Comparison of ENCODE assay signal across 16 mouse cellular contexts in genomic region chr6:142706688-142707087, GRCm38 (mm10). TPM values are rescaled to one million over a fixed set of nuclear protein-coding genes. Genes with fewer than 3 reads are reported as not detected.
DNase-seq lines count a peak whose midpoint lies in the region; ATAC-seq and TF ChIP-seq lines count a peak whose summit lies in the region.
"Had no signal": no experiment of that assay in that cellular context is flagged by ENCODE, and none has a peak within 500 bp of the region (broad histone marks: within the 10 kb centered on the region; RNA-seq: fewer than 3 reads in every experiment).

No protein-coding gene starts in this region.

- no peaks in the 10 kb centered on the region for H3K36me3 ChIP-seq in kidney, adult 2 months (ENCODE audit: control insufficient read depth, insufficient read depth, low read length)
- H3K36me3 ChIP-seq in thymus, adult 2 months (ENCODE audit: control insufficient read depth, insufficient read depth, low read length), result no peaks in the 10 kb centered on the region
- H3K36me3 ChIP-seq: forebrain, embryonic 12.5 days; liver, embryonic 15.5 days; midbrain, embryonic 12.5 days; neural tube, embryonic 12.5 days had no signal

- DNase-seq in kidney, adult 2 months, result no peak
- DNase-seq in kidney, adult 8-10 months, result no peak
- DNase-seq in thymus, adult 2 months, result peak; percentile 17
- no peak for DNase-seq in thymus, adult 18-20 months
- DNase-seq in frontal cortex, postnatal 10 days (ENCODE audit: low spot score in 2 of 2), result no peak
- no peak for DNase-seq in right cerebral cortex, postnatal 25 days
- no peak for DNase-seq in retina, embryonic 14.5 days (ENCODE audit: low spot score)
- DNase-seq: cerebellum, postnatal 10 days; gastrocnemius, postnatal 10 days; retina, postnatal 1 day had no signal

- peak; percentile 41 for TF ChIP-seq CTCF in kidney, adult 2 months (conservative IDR thresholded peaks at IDR 0.05; ENCODE audit: insufficient read depth, insufficient read length, low read depth, low read length)
- TF ChIP-seq CTCF in thymus, adult 2 months (IDR thresholded peaks at IDR 0.05; ENCODE audit: borderline replicate concordance, control insufficient read depth, extremely low read depth, insufficient read depth, low read length, poor library complexity), result peak; percentile 49; the same call in 1 of the 2 replicates

- WGBS in kidney, adult 2 months, result 89% methylated on average over 3 of the region's 3 CpGs
- WGBS in thymus, adult 2 months, result 86% methylated on average over 3 of the region's 3 CpGs

- no peaks in the 10 kb centered on the region for H3K27me3 ChIP-seq in kidney, adult 2 months (replicated peaks; ENCODE audit: control insufficient read depth, insufficient read depth, low read length)
- no peaks in the 10 kb centered on the region for H3K27me3 ChIP-seq in thymus, adult 2 months (ENCODE audit: control insufficient read depth, insufficient read depth, low read length)

- no peak overlapping the region for H3K4me3 ChIP-seq in kidney, adult 2 months (ENCODE audit: insufficient read depth, low read depth, low read length)
- H3K4me3 ChIP-seq in thymus, adult 2 months (ENCODE audit: control insufficient read depth, insufficient read depth, low read length), result no peak overlapping the region
- H3K4me3 ChIP-seq: forebrain, embryonic 12.5 days; liver, embryonic 15.5 days; midbrain, embryonic 12.5 days; neural tube, embryonic 12.5 days had no signal

- no peak for TF ChIP-seq POLR2A in kidney, adult 2 months (IDR thresholded peaks at IDR 0.05; ENCODE audit: low read depth, low read length)
- no peak for TF ChIP-seq POLR2A in thymus, adult 2 months (IDR thresholded peaks at IDR 0.05; ENCODE audit: control insufficient read depth, extremely low read depth, insufficient read depth, low read length, poor library complexity)

- peak; percentile 65 for ATAC-seq in megakaryocyte-erythroid progenitor cell, adult 5-6 weeks (replicated peaks; ENCODE audit: low FRiP score, low TSS enrichment, poor library complexity, severe bottlenecking)
- ATAC-seq: inflammation-experienced regulatory T-cells, adult 6 months had no signal

- H3K27ac ChIP-seq in kidney, adult 2 months (ENCODE audit: insufficient read depth, low read depth, low read length), result no peak overlapping the region
- no peak overlapping the region for H3K27ac ChIP-seq in thymus, adult 2 months (ENCODE audit: control insufficient read depth, insufficient read depth, low read length)
- H3K27ac ChIP-seq: forebrain, embryonic 12.5 days; liver, embryonic 15.5 days; midbrain, embryonic 12.5 days; neural tube, embryonic 12.5 days had no signal

- H3K4me1 ChIP-seq in kidney, adult 2 months (ENCODE audit: control insufficient read depth, insufficient read depth, low read length), result no peaks in the 10 kb centered on the region
- no peaks in the 10 kb centered on the region; the same call in 1 of the 2 replicates for H3K4me1 ChIP-seq in thymus, adult 2 months (replicated peaks; ENCODE audit: control insufficient read depth, insufficient read depth, low read length)
- H3K4me1 ChIP-seq: liver, embryonic 15.5 days had no signal

RNA-seq across cellular contexts. Expression of gene Abcc9, which starts 4.6 kb away (rescaled TPM):
- polyA plus RNA-seq in kidney, adult 2 months (2012; rRNA removed), result 4.1 and 5.3 TPM in 2 replicates
- 1.4 and 2.9 TPM in 2 replicates for polyA plus RNA-seq in thymus, adult 2 months (2012; rRNA removed)
- not detected in 2 replicates for total RNA-seq in megakaryocyte-erythroid progenitor cell, adult 5-6 weeks (2014; fragmentation: Nextera tagmentation)
- total RNA-seq in megakaryocyte-erythroid progenitor cell, adult 5-6 weeks (2017), result not detected in 2 replicates

RNA-seq across cellular contexts. Expression of gene Cmas, which starts 49.8 kb away (rescaled TPM):
- 11.4 and 16.5 TPM in 2 replicates for polyA plus RNA-seq in kidney, adult 2 months (2012; rRNA removed)
- polyA plus RNA-seq in thymus, adult 2 months (2012; rRNA removed), result 25.5 and 29.0 TPM in 2 replicates
- total RNA-seq in megakaryocyte-erythroid progenitor cell, adult 5-6 weeks (2014; fragmentation: Nextera tagmentation), result 56.9 and 59.1 TPM in 2 replicates
- 49.5 and 84.8 TPM in 2 replicates for total RNA-seq in megakaryocyte-erythroid progenitor cell, adult 5-6 weeks (2017)
